ENCODE assay signal across 11 mouse cellular contexts in the genomic region with DNA sequence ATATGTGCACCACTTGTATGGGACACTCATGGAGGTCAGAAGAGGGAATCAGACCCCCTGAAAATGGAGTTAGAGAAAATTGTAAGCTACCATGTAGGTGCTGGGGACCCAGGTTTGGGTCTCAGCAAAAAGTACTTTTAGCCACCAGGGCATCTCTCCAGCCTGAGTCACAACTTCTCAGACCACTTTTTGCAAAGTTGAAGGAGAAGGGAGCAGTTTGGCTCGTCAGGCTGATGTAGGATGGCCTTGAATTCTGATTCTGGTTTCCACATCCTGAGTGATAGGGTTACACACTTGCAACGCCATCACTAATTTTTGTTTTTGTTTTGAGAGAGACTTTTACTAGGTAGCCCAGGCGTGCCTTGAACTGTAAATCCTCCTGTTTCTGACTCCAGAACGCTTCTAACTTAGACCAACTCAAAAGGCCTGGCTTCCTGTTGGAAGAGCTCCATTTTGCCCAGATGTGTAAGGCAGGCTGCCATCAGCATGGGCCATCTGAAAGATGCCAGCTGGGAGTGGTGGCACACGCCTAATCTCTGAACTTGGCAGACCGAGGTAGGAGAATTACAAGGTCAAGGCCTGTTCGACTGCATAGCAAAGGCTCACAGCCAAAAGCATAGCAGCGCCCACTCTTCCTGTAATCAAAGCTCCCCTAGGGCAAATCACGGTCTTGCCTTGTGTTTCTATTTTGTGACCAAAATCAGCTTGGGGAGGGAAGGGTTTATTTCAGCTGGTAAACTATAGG. TPM values are rescaled to one million over a fixed set of nuclear protein-coding genes. Genes with fewer than 3 reads are reported as not detected.
DNase-seq lines count a peak whose midpoint lies in the region; ATAC-seq and TF ChIP-seq lines count a peak whose summit lies in the region.
"Had no signal": no experiment of that assay in that cellular context is flagged by ENCODE, and none has a peak within 500 bp of the region (broad histone marks: within the 10 kb centered on the region; RNA-seq: fewer than 3 reads in every experiment).

No protein-coding gene starts in this region.

- H3K4me1 ChIP-seq in liver, adult 2 months (ENCODE audit: control insufficient read depth, insufficient read depth, low read length), result no peaks in the 10 kb centered on the region
- H3K4me1 ChIP-seq in stomach, postnatal 0 days (replicated peaks; ENCODE audit: control insufficient read depth, insufficient read depth), result no peaks in the 10 kb centered on the region
- H3K4me1 ChIP-seq in liver, embryonic 11.5 days (replicated peaks; ENCODE audit: control insufficient read depth, insufficient read depth, low read length), result no peaks in the 10 kb centered on the region
- H3K4me1 ChIP-seq: neural tube, embryonic 15.5 days had no signal

- no peak overlapping the region for H3K27ac ChIP-seq in liver, adult 2 months (replicated peaks; ENCODE audit: insufficient read depth, low read depth, low read length)
- H3K27ac ChIP-seq in stomach, postnatal 0 days (replicated peaks), result peak overlapping the region; percentile 45; the same call in 1 of the 2 replicates
- H3K27ac ChIP-seq in liver, embryonic 11.5 days (ENCODE audit: low read depth, low read length), result no peak overlapping the region
- H3K27ac ChIP-seq: neural tube, embryonic 15.5 days had no signal

- intact Hi-C loops in heart, postnatal 36 days (cut with DNase I), result no loop called here

- H3K9me3 ChIP-seq in stomach, postnatal 0 days (ENCODE audit: control insufficient read depth, low read length), result no peaks in the 10 kb centered on the region
- H3K9me3 ChIP-seq in liver, embryonic 11.5 days (ENCODE audit: control insufficient read depth, low read length), result no peaks in the 10 kb centered on the region
- H3K9me3 ChIP-seq: neural tube, embryonic 15.5 days had no signal

- H3K9ac ChIP-seq in liver, adult 2 months (ENCODE audit: low read depth, low read length), result no peak overlapping the region
- H3K9ac ChIP-seq in stomach, postnatal 0 days (ENCODE audit: low read length), result no peak overlapping the region
- H3K9ac ChIP-seq in liver, embryonic 11.5 days (ENCODE audit: low read depth, low read length), result no peak overlapping the region
- H3K9ac ChIP-seq: liver, postnatal 0 days; neural tube, embryonic 15.5 days had no signal

- no peak for TF ChIP-seq POLR2A in liver, adult 2 months (IDR thresholded peaks at IDR 0.05; ENCODE audit: extremely low read depth, insufficient read depth, low read length)

- no peaks in the 10 kb centered on the region for H3K79me2 ChIP-seq in liver, adult 2 months (ENCODE audit: control insufficient read depth, insufficient read depth, low read length)

- no peak for TF ChIP-seq EP300 in stomach, postnatal 0 days (optimal IDR thresholded peaks at IDR 0.05)

- 47% methylated on average over 9 of the region's 9 CpGs for WGBS in liver, adult 2 months
- 47% methylated on average over 9 of the region's 9 CpGs for WGBS in stomach, postnatal 0 days
- 73% methylated on average over 9 of the region's 9 CpGs for WGBS in liver, embryonic 11.5 days

- TF ChIP-seq CTCF in liver, adult 2 months (IDR thresholded peaks at IDR 0.05; ENCODE audit: low read depth, low read length), result no peak
- no peak for TF ChIP-seq CTCF in stomach, postnatal 0 days (IDR thresholded peaks at IDR 0.05; ENCODE audit: low read depth)

- H3K4me2 ChIP-seq in stomach, postnatal 0 days (replicated peaks; ENCODE audit: low read depth), result no peak overlapping the region
- H3K4me2 ChIP-seq in liver, embryonic 11.5 days, result no peak overlapping the region
- H3K4me2 ChIP-seq: neural tube, embryonic 15.5 days had no signal

- H3K4me3 ChIP-seq in liver, adult 2 months (ENCODE audit: insufficient read depth, low read depth, low read length), result no peak overlapping the region
- no peak overlapping the region for H3K4me3 ChIP-seq in stomach, postnatal 0 days (ENCODE audit: low read depth, low read length)
- H3K4me3 ChIP-seq in liver, embryonic 11.5 days (ENCODE audit: low read depth, low read length), result no peak overlapping the region
- H3K4me3 ChIP-seq: neural tube, embryonic 15.5 days had no signal

- DNase-seq in liver, adult 2 months (ENCODE audit: extremely low read depth, low read depth, low spot score), result peak; percentile 21
- DNase-seq in liver, result no peak
- peak; percentile 49 for DNase-seq in brain, adult 2 months (ENCODE audit: low read depth, low spot score)
- peak; percentile 41 to 48 for DNase-seq in heart, postnatal 36 days
- DNase-seq in stomach, postnatal 0 days (ENCODE audit: low spot score), result no peak
- no peak for DNase-seq in retina, embryonic 14.5 days (ENCODE audit: low spot score)
- DNase-seq in liver, embryonic 11.5 days (ENCODE audit: low spot score), result no peak
- DNase-seq: cerebellum, adult 9-11 months; liver, postnatal 0 days had no signal

- no peak for ATAC-seq in stomach, postnatal 0 days (ENCODE audit: low FRiP score, low TSS enrichment)
- no peak for ATAC-seq in liver, embryonic 11.5 days (replicated peaks; ENCODE audit: low FRiP score)
- ATAC-seq: forebrain, embryonic 16.5 days; liver, postnatal 0 days had no signal

- no peaks in the 10 kb centered on the region for H3K36me3 ChIP-seq in liver, adult 2 months (ENCODE audit: control insufficient read depth, insufficient read depth, low read length)
- no peaks in the 10 kb centered on the region for H3K36me3 ChIP-seq in stomach, postnatal 0 days (ENCODE audit: control insufficient read depth, insufficient read depth, low read length)
- no peaks in the 10 kb centered on the region for H3K36me3 ChIP-seq in liver, embryonic 11.5 days (ENCODE audit: control insufficient read depth, insufficient read depth, low read length)

- no peaks in the 10 kb centered on the region for H3K27me3 ChIP-seq in liver, adult 2 months (ENCODE audit: control insufficient read depth, insufficient read depth, low read length)
- no peaks in the 10 kb centered on the region for H3K27me3 ChIP-seq in stomach, postnatal 0 days (ENCODE audit: control insufficient read depth, insufficient read depth, low read length)
- no peaks in the 10 kb centered on the region for H3K27me3 ChIP-seq in liver, embryonic 11.5 days (replicated peaks; ENCODE audit: control insufficient read depth, insufficient read depth, low read length)
- H3K27me3 ChIP-seq: neural tube, embryonic 15.5 days had no signal

RNA-seq across cellular contexts. Expression of gene Dnajc28, which starts 9.2 kb away (rescaled TPM):
- 8.9 and 11.3 TPM in 2 replicates for total RNA-seq in liver, adult 2 months (2014; rRNA removed)
- 1.9 and 2.2 TPM in 2 replicates for polyA plus RNA-seq in liver, adult 2 months (2012; rRNA removed)
- 10 to 100 TPM; 32.3 to 35.8 TPM for total RNA-seq in heart, postnatal 36 days (2021)
- 1.1 and 1.4 TPM in 2 replicates for polyA plus RNA-seq in stomach, postnatal 0 days (2015; fragmentation: Nextera tagmentation; extraction: Ambion mirVana)
- polyA plus RNA-seq in liver, embryonic 11.5 days (2014; fragmentation: Nextera tagmentation; extraction: Ambion mirVana), result 2.2 and 3.0 TPM in 2 replicates

RNA-seq across cellular contexts. Expression of gene Tmem50b, which starts 12.1 kb away (rescaled TPM):
- total RNA-seq in liver, adult 2 months (2014; rRNA removed), result 3.0 and 3.4 TPM in 2 replicates
- polyA plus RNA-seq in liver, adult 2 months (2012; rRNA removed), result 4.9 and 6.2 TPM in 2 replicates
- total RNA-seq in heart, postnatal 36 days (2021), result 10 to 100 TPM; 55.0 to 67.6 TPM
- 60.8 and 64.6 TPM in 2 replicates for polyA plus RNA-seq in stomach, postnatal 0 days (2015; fragmentation: Nextera tagmentation; extraction: Ambion mirVana)
- 13.3 and 14.0 TPM in 2 replicates for polyA plus RNA-seq in liver, embryonic 11.5 days (2014; fragmentation: Nextera tagmentation; extraction: Ambion mirVana)

RNA-seq across cellular contexts. Expression of gene Gart, which starts 37.1 kb away (rescaled TPM):
- total RNA-seq in liver, adult 2 months (2014; rRNA removed), result 25.0 and 34.4 TPM in 2 replicates
- polyA plus RNA-seq in liver, adult 2 months (2012; rRNA removed), result 21.3 and 23.9 TPM in 2 replicates
- 10 to 100 TPM; 69.0 to 72.7 TPM for total RNA-seq in heart, postnatal 36 days (2021)
- polyA plus RNA-seq in stomach, postnatal 0 days (2015; fragmentation: Nextera tagmentation; extraction: Ambion mirVana), result 35.7 and 36.4 TPM in 2 replicates
- polyA plus RNA-seq in liver, embryonic 11.5 days (2014; fragmentation: Nextera tagmentation; extraction: Ambion mirVana), result 227 and 251 TPM in 2 replicates

RNA-seq across cellular contexts. Expression of gene Son, which starts 37.6 kb away (rescaled TPM):
- 106 and 111 TPM in 2 replicates for total RNA-seq in liver, adult 2 months (2014; rRNA removed)
- 38.0 and 59.5 TPM in 2 replicates for polyA plus RNA-seq in liver, adult 2 months (2012; rRNA removed)
- total RNA-seq in heart, postnatal 36 days (2021), result 100 to 1,000 TPM; 129 to 154 TPM
- polyA plus RNA-seq in stomach, postnatal 0 days (2015; fragmentation: Nextera tagmentation; extraction: Ambion mirVana), result 62.3 and 65.8 TPM in 2 replicates
- polyA plus RNA-seq in liver, embryonic 11.5 days (2014; fragmentation: Nextera tagmentation; extraction: Ambion mirVana), result 90.9 and 101 TPM in 2 replicates

Comparison
In these comparisons a context has a peak if more than half of its experiments do, and no peak if none do; other contexts are left out.
1. DNase-seq: peak in liver, adult 2 months (single experiment), brain, adult 2 months (single experiment) and heart, postnatal 36 days (2 of 2); none in liver (single experiment), stomach, postnatal 0 days (single experiment), retina, embryonic 14.5 days (single experiment) and liver, embryonic 11.5 days (single experiment).